Mouse (Mus musculus) limb, embryonic 11.5 days (tissue): Measurements from ENCODE around the gene Hyou1. TPM values are rescaled to one million over a fixed set of nuclear protein-coding genes. Genes with fewer than 3 reads are reported as not detected.
"Not testable (repeated sequence)": the region's sequence is repeated elsewhere in the genome, so short reads cannot be mapped to it uniquely, and the experiment has no call there.

ENCODE experiments used
- ATAC-seq: fragments of 200-750 bp; cut with Nextera tagmentation; 2 replicates; pipeline ENCODE4 v1.8.0; 2017; ENCODE audit warnings: low read depth; ENCODE audit not compliant: insufficient number of reproducible peaks, low FRiP score, low TSS enrichment
- DNase-seq: peaks from one replicate; pipeline ENCODE4 v3.0.0-alpha.2; 2015; ENCODE audit warnings: low spot score
- H3K27ac ChIP-seq: fragments of 300-500 bp; sonication (generic); replicated peaks from 2 replicates; pipeline ENCODE4 v1.5.1; 2014; ENCODE audit warnings: low read depth, mild to moderate bottlenecking, low read length
- H3K27me3 ChIP-seq: fragments of 300-500 bp; sonication (generic); 2 replicates; pipeline ENCODE4 v1.6.1; 2014; ENCODE audit warnings: mild to moderate bottlenecking, low read length, mixed read lengths; ENCODE audit not compliant: control insufficient read depth, insufficient read depth
- H3K36me3 ChIP-seq: fragments of 300-500 bp; sonication (generic); 2 replicates; pipeline ENCODE4 v1.6.1; 2014; ENCODE audit warnings: mild to moderate bottlenecking, low read length, moderate library complexity, mixed read lengths; ENCODE audit not compliant: control insufficient read depth, insufficient read depth
- H3K4me1 ChIP-seq: fragments of 300-500 bp; sonication (generic); 2 replicates; pipeline ENCODE4 v1.6.1; 2014; ENCODE audit warnings: low read length, mixed read lengths; ENCODE audit not compliant: control insufficient read depth, insufficient read depth
- H3K4me2 ChIP-seq: fragments of 300-500 bp; sonication (generic); 2 replicates; pipeline ENCODE4 v1.6.1; 2014; ENCODE audit warnings: low read depth, mild to moderate bottlenecking, moderate library complexity; ENCODE audit not compliant: severe bottlenecking
- H3K4me3 ChIP-seq: fragments of 300-500 bp; sonication (generic); 2 replicates; pipeline ENCODE4 v1.5.1; 2014; ENCODE audit warnings: low read depth, low read length
- H3K9ac ChIP-seq: fragments of 300-500 bp; sonication (generic); 2 replicates; pipeline ENCODE4 v1.6.1; 2014; ENCODE audit warnings: mild to moderate bottlenecking, low read length
- H3K9me3 ChIP-seq: fragments of 300-500 bp; sonication (generic); 2 replicates; pipeline ENCODE4 v1.6.1; 2016; ENCODE audit warnings: low read length; ENCODE audit not compliant: control insufficient read depth
- WGBS: fragments of 180-500 bp; shearing (Covaris S2); extraction: QIAGEN DNeasy Blood & Tissue Kit; methylation state at CpG from one replicate; pipeline ENCODE4 v1.1.7; 2014; 5-methylcytosine and 5-hydroxymethylcytosine counted together
- polyA plus RNA-seq: library from polyadenylated mRNA; unstranded; fragments of >200 nt; fragmentation: Nextera tagmentation; extraction: Ambion mirVana; gene quantifications from 2 replicates; pipeline ENCODE4 v1.2.1, GENCODE M21; 2014

Gene Hyou1
- polyA plus RNA-seq, 1 experiment from 2014 or later: 36.1 TPM

- ATAC-seq: no peak
Measured at GRCm38 (mm10) chr9:44399795-44400114, 20.5 kb downstream of the Hyou1 start.

GRCm38 (mm10) chr9:44401081-44401480, 21.8 kb downstream of the Hyou1 start:
- ATAC-seq (no peak), DNase-seq (no peak)
- Histone ChIP-seq H3K36me3 (peaks cover 25% of the 10 kb centered on the region), H3K9ac (no peak overlapping the region), H3K9me3 (no peaks in the 10 kb centered on the region), H3K4me1 (peaks cover 9% of the 10 kb centered on the region; the same call in 1 of the 2 replicates), H3K27me3 (0 out of 2 replicates have a peak, but pooled peaks cover 2% of the 10 kb centered on the region), H3K4me2 (no peak overlapping the region), H3K4me3 (no peak overlapping the region), H3K27ac (no peak overlapping the region)
- WGBS: 83% methylated on average over 4 of the region's 4 CpGs

More at GRCm38 (mm10) chr9:44399795-44400114, 20.5 kb downstream of the Hyou1 start:
- no peak for DNase-seq
- Histone ChIP-seq H3K4me1 (peaks cover 9% of the 10 kb centered on the region; the same call in 1 of the 2 replicates), H3K4me3 (no peak overlapping the region), H3K27ac (no peak overlapping the region), H3K9me3 (no peaks in the 10 kb centered on the region), H3K9ac (no peak overlapping the region), H3K36me3 (peaks cover 22% of the 10 kb centered on the region), H3K4me2 (no peak overlapping the region), H3K27me3 (0 out of 2 replicates have a peak, but pooled peaks cover 2% of the 10 kb centered on the region)
- WGBS: 92% methylated on average over 6 of the region's 6 CpGs

- 79% methylated on average over 3 of the region's 3 CpGs for WGBS
- DNase-seq: no peak
- no peak overlapping the region for H3K27ac ChIP-seq
- no peak overlapping the region for H3K4me3 ChIP-seq
- H3K27me3 ChIP-seq: no peaks in the 10 kb centered on the region
- no peaks in the 10 kb centered on the region for H3K9me3 ChIP-seq
- ATAC-seq: no peak
- H3K4me2 ChIP-seq: no peak overlapping the region
- H3K4me1 ChIP-seq: no peaks in the 10 kb centered on the region
- H3K36me3 ChIP-seq: peaks cover 33% of the 10 kb centered on the region
- no peak overlapping the region for H3K9ac ChIP-seq
Measured at GRCm38 (mm10) chr9:44405011-44405410, 25.7 kb downstream of the Hyou1 start.

GRCm38 (mm10) chr9:44406906-44407751, 27.8 kb downstream of the Hyou1 start, which contains the start of the genes Rps25 and Trappc4:
Gene Rps25 (plus strand): TSS chr9:44407139.
Gene Trappc4 (minus strand): TSS chr9:44407600.
- peak within 1 kb of the TSS; percentile 84 for H3K4me3 ChIP-seq
- under 1% methylated on average over 51 of the region's 51 CpGs for WGBS
- no peaks in the 10 kb centered on the region for H3K27me3 ChIP-seq
- H3K9ac ChIP-seq: peak within 1 kb of the TSS; percentile 87
- ATAC-seq (peak; percentile 94), DNase-seq (peak; percentile 97)
- peak within 1 kb of the TSS; percentile 90 for H3K27ac ChIP-seq
- no peaks in the 10 kb centered on the region for H3K4me1 ChIP-seq
- peak within 1 kb of the TSS; percentile 72 for H3K4me2 ChIP-seq
- H3K36me3 ChIP-seq: peaks cover 30% of the 10 kb centered on the region
- no peaks in the 10 kb centered on the region for H3K9me3 ChIP-seq

GRCm38 (mm10) chr9:44407752-44408097, 28.4 kb downstream of the Hyou1 start:
- H3K27me3 ChIP-seq: no peaks in the 10 kb centered on the region
- WGBS: 0% methylated on average over 24 of the region's 24 CpGs
- DNase-seq (no peak), ATAC-seq (no peak; the same call in 1 of the 2 replicates)
- H3K27ac ChIP-seq: peak overlapping the region; percentile 90
- no peaks in the 10 kb centered on the region for H3K4me1 ChIP-seq
- no peaks in the 10 kb centered on the region for H3K9me3 ChIP-seq
- peak overlapping the region; percentile 72; the same call in 1 of the 2 replicates for H3K4me2 ChIP-seq
- H3K36me3 ChIP-seq: peaks cover 27% of the 10 kb centered on the region
- peak overlapping the region; percentile 87 for H3K9ac ChIP-seq
- H3K4me3 ChIP-seq: peak overlapping the region; percentile 84

GRCm38 (mm10) chr9:44408693-44409092, 29.4 kb downstream of the Hyou1 start:
- H3K27ac ChIP-seq, DNase-seq, H3K9ac ChIP-seq, H3K27me3 ChIP-seq, H3K9me3 ChIP-seq, ATAC-seq, H3K4me1 ChIP-seq: not testable (repeated sequence)
- H3K4me2 ChIP-seq: peak overlapping the region; percentile 72
- H3K36me3 ChIP-seq: peaks cover 28% of the 10 kb centered on the region
- peak overlapping the region; percentile 84 for H3K4me3 ChIP-seq
- WGBS: 81% methylated on average over 9 of the region's 9 CpGs

GRCm38 (mm10) chr9:44410647-44411336, 31.5 kb downstream of the Hyou1 start:
- H3K27me3 ChIP-seq: no peaks in the 10 kb centered on the region
- H3K9me3 ChIP-seq: no peaks in the 10 kb centered on the region
- no peak overlapping the region for H3K27ac ChIP-seq
- H3K4me2 ChIP-seq: no peak overlapping the region
- no peak overlapping the region for H3K9ac ChIP-seq
- DNase-seq (no peak), ATAC-seq (no peak)
- peaks cover 23% of the 10 kb centered on the region for H3K36me3 ChIP-seq
- H3K4me1 ChIP-seq: no peaks in the 10 kb centered on the region
- 93% methylated on average over 2 of the region's 2 CpGs for WGBS
- no peak overlapping the region for H3K4me3 ChIP-seq

- Histone ChIP-seq H3K9me3 (no peaks in the 10 kb centered on the region), H3K4me1 (no peaks in the 10 kb centered on the region), H3K36me3 (peaks cover 23% of the 10 kb centered on the region), H3K4me2 (no peak overlapping the region), H3K27me3 (no peaks in the 10 kb centered on the region), H3K9ac (no peak overlapping the region), H3K4me3 (no peak overlapping the region), H3K27ac (no peak overlapping the region)
- ATAC-seq (no peak), DNase-seq (no peak)
- WGBS: 85% methylated on average over 1 of the region's 1 CpGs
Measured at GRCm38 (mm10) chr9:44411601-44412130, 32.4 kb downstream of the Hyou1 start.
